Mouse (Mus musculus): Measurements from ENCODE around the gene Malsu1. TPM values are rescaled to one million over a fixed set of nuclear protein-coding genes. Genes with fewer than 3 reads are reported as not detected.

The Malsu1 gene
- total RNA-seq, 2 experiments from 2014 or later: 14.2 to 42.4 TPM

GRCm38 (mm10) chr6:49057053-49058021 is 16.3 kb upstream of the Malsu1 start:
- peak; percentile 80 for ATAC-seq (replicated peaks; ENCODE audit: poor library complexity, severe bottlenecking)

GRCm38 (mm10) chr6:49068361-49068760 is 5.2 kb upstream of the Malsu1 start:
- ATAC-seq (replicated peaks; ENCODE audit: poor library complexity, severe bottlenecking): no peak

DNA sequence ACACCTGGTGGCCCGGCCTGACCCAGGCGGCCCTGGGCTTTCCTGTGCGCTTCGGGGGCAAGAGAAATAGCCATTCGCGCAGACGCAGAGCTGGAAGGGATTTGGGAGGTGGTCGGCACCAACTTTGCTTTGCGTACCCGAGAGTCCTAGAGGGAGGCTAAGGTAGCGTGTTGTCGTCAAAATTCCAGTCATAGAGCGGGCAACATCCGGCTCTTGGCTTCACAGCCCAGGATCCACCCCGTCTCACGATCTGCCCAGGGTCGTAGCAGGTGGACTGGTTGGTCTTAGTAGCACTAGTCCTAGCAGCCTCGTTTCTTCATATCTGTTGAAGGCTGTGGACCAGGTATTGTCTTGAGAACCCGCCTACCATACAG is 509 bp downstream of the Malsu1 start:
- ATAC-seq (replicated peaks; ENCODE audit: poor library complexity, severe bottlenecking): 0 out of 2 replicates have a peak, but pooled peaks have one; percentile 8

- ATAC-seq (replicated peaks; ENCODE audit: poor library complexity, severe bottlenecking): no peak
Measured at GRCm38 (mm10) chr6:49077894-49078293, 4.3 kb downstream of the Malsu1 start.

DNA sequence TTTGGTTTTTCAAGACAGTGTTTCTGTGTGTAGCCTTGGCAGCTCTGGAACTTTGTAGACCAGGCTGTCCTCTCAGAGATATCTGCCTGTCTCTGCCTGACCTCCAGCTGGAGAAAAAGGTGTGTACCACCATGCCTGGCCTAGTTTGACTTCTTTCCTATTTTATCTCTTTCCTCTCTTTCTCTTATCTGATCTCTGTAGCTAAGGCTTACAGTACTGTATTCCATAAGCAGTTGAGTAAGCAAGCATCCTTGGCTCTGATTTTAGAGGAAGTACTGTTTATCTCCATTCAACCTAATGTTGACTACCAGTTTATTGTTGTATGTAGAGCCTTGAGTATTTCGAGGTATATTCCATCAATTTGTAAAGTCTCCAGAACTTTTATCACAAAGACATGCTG is 5.7 kb downstream of the Malsu1 start:
- ATAC-seq (replicated peaks; ENCODE audit: poor library complexity, severe bottlenecking): no peak

GRCm38 (mm10) chr6:49083008-49083407 is 9.4 kb downstream of the Malsu1 start:
- no peak for ATAC-seq (replicated peaks; ENCODE audit: poor library complexity, severe bottlenecking)

GRCm38 (mm10) chr6:49094968-49095367 is 21.4 kb downstream of the Malsu1 start:
- ATAC-seq (replicated peaks; ENCODE audit: poor library complexity, severe bottlenecking): no peak

GRCm38 (mm10) chr6:49096421-49096820 is 22.8 kb downstream of the Malsu1 start:
- no peak for ATAC-seq (replicated peaks; ENCODE audit: poor library complexity, severe bottlenecking)

GRCm38 (mm10) chr6:49096933-49097461 is 23.4 kb downstream of the Malsu1 start:
- ATAC-seq (replicated peaks; ENCODE audit: poor library complexity, severe bottlenecking): no peak

GRCm38 (mm10) chr6:49097596-49098110 is 24.1 kb downstream of the Malsu1 start:
- ATAC-seq (replicated peaks; ENCODE audit: poor library complexity, severe bottlenecking): no peak

GRCm38 (mm10) chr6:49099086-49099485 is 25.5 kb downstream of the Malsu1 start:
- ATAC-seq (replicated peaks; ENCODE audit: poor library complexity, severe bottlenecking): no peak

- peak; percentile 30; the same call in 1 of the 2 replicates for ATAC-seq (replicated peaks; ENCODE audit: poor library complexity, severe bottlenecking)
Measured at GRCm38 (mm10) chr6:49106746-49107500, 33.3 kb downstream of the Malsu1 start.

- ATAC-seq (replicated peaks; ENCODE audit: poor library complexity, severe bottlenecking): no peak
Measured at GRCm38 (mm10) chr6:49109196-49109595, 35.6 kb downstream of the Malsu1 start.

GRCm38 (mm10) chr6:49113895-49114294 is 40.3 kb downstream of the Malsu1 start:
- no peak for ATAC-seq (replicated peaks; ENCODE audit: poor library complexity, severe bottlenecking)

DNA sequence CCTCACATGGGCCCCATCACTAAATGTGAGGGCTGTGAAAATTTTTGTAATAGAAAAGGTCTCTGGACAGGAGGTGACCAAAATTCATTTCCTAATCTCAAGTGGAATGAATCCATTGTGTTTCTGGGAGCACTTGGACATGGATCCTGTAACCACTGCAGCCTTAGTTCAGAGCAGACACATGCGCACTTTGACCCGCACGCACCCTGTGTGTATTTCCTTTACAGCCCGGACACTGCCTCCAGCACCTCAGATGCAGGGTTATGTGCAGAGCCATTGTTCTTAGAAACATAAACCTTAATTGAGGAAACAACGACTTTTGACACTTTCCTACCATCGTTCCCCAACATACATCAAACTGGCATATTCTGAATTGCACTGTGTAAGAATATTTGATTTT is 40.9 kb downstream of the Malsu1 start:
- no peak for ATAC-seq (replicated peaks; ENCODE audit: poor library complexity, severe bottlenecking)

DNA sequence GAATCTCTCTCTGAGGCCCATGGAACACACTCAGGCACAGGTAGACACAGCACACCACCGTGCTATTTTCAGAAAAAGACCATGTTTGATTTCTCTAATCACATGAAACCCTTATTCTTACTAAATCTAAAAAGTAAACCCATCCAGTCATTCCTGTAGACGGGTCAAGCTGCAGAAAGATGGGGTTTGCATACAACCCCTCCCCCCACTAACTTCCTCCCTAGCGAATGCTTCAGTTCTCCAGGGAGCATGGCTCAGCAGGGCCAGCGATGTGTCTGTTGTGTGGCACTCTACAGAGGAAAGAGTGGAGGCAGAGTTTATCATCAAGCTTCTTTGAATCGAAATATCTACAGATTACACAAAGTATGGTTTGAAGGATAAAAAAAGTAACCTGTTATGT is 42.0 kb downstream of the Malsu1 start:
- ATAC-seq (replicated peaks; ENCODE audit: poor library complexity, severe bottlenecking): no peak

DNA sequence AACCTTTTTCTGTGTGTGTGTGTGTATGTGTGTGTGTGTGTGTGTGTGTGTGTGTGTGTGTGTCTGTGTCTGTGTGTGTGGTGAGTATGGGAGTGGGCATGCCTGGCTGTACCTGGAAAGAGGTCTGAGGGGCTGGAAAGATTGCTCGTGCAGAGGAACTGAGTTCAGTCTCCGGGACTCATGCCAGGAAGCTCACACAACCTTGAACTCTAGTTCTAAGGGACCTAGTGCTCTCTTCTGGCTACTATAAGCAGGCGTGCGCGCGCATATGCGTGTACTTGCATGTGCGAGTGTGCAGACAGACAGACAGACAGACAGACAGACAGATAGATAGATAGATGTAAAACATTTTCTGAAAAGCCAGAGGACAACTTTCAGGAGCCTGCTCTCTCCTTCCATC is 42.6 kb downstream of the Malsu1 start:
- no peak for ATAC-seq (replicated peaks; ENCODE audit: poor library complexity, severe bottlenecking)

DNA sequence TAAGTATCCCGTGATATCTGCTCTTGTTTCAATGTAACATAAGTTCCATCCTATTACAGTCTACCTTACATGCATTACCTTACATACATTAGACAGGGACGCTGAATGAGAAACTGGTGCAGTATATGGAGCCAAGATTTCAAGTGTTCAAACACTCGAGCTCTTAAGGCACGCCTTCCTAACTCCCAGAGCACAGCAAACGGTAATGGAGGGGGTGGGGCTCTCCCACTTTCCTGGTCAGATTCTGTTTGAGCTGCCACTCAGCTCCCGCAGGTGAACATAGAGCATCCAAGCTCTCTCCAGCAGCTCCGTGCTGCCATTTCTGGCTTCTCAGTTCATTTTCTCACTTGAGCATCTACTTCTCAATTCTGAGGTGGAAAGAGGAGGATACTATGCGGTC is 44.9 kb downstream of the Malsu1 start:
- no peak for ATAC-seq (replicated peaks; ENCODE audit: poor library complexity, severe bottlenecking)

DNA sequence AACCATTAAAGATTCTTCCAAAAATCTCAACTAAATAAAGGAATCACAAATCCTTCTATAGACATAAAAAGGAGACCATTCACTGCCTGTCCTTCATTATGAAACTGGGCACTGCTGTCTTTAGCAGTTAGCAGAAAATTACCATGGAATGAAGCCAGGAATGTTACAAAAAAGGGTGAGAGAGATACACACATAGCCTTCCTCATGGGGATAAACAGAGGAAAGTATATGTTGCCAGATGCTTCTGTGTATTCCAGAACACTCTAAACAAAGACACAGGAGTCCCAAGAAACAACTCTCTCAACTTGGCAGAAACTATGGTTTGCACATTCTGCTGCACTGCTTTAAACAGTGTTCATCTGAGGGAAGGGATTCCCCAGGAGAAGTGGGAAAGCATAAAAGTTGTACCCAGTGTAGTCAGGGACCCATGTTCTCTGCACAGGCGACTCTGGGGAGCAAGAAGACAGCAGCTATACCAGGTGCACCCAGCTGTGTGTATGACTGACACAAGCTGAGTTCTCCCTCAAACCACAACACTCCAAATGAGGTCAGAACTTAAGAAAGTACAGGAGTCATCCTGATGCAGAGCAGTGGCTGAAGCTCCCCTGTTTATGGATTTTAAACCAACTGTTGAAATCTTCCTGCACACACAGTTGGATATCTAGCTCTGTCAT is 46.0 kb downstream of the Malsu1 start:
- no peak for ATAC-seq (replicated peaks; ENCODE audit: poor library complexity, severe bottlenecking)

GRCm38 (mm10) chr6:49120370-49120769 is 46.8 kb downstream of the Malsu1 start:
- no peak for ATAC-seq (replicated peaks; ENCODE audit: poor library complexity, severe bottlenecking)

All from granulocyte monocyte progenitor cell, adult 5-6 weeks (primary cell).